In genomic region chr10:78590744-78591143, GRCm38 (mm10) we compare ENCODE assay signal across 8 mouse cellular contexts. TPM values are rescaled to one million over a fixed set of nuclear protein-coding genes. Genes with fewer than 3 reads are reported as not detected.
DNase-seq lines count a peak whose midpoint lies in the region; ATAC-seq lines count a peak whose summit lies in the region.

No protein-coding gene starts in this region.

- H3K27me3 ChIP-seq in heart, embryonic 14.5 days (ENCODE audit: control insufficient read depth, insufficient read depth, low read length): no peaks in the 10 kb centered on the region
- no peaks in the 10 kb centered on the region for H3K27me3 ChIP-seq in limb, embryonic 10.5 days (ENCODE audit: low read depth, poor library complexity, severe bottlenecking)
- no peaks in the 10 kb centered on the region; the same call in 1 of the 2 replicates for H3K27me3 ChIP-seq in midbrain, embryonic 13.5 days

- DNase-seq in 3134 (ENCODE audit: extremely low read depth, insufficient read length, low spot score): peak; percentile 50
- DNase-seq in limb, embryonic 10.5 days (ENCODE audit: low spot score): no peak
- no peak for DNase-seq in c-Kit-positive CD71-positive TER-119-positive erythroid progenitor cells, embryonic 14.5 days (ENCODE audit: low spot score)
- DNase-seq in cerebellum, adult 8-10 months: no peak

- peak overlapping the region; percentile 91 for H3K27ac ChIP-seq in brown adipose tissue, adult 24 weeks (replicated peaks; ENCODE audit: low read depth, low read length)
- H3K27ac ChIP-seq in heart, embryonic 14.5 days (replicated peaks in 1 of 2; ENCODE audit: control insufficient read depth in 1 of 2, insufficient read depth in 1 of 2, low read depth in 2 of 2, low read length in 2 of 2): peak overlapping the region; percentile 83 to 87
- peak overlapping the region; percentile 94 for H3K27ac ChIP-seq in limb, embryonic 10.5 days
- H3K27ac ChIP-seq in midbrain, embryonic 13.5 days: no peak overlapping the region

- WGBS in heart, embryonic 14.5 days: 9% methylated on average over 9 of the region's 9 CpGs
- WGBS in limb, embryonic 10.5 days: 57% methylated on average over 9 of the region's 9 CpGs
- 55% methylated on average over 9 of the region's 9 CpGs for WGBS in midbrain, embryonic 13.5 days

- peak overlapping the region; percentile 87 for H3K9ac ChIP-seq in heart, embryonic 14.5 days (ENCODE audit: low read length)
- 0 out of 2 replicates have a peak overlapping the region, but pooled peaks have one; percentile 60 for H3K9ac ChIP-seq in midbrain, embryonic 13.5 days (replicated peaks)

- H3K4me1 ChIP-seq in brown adipose tissue, adult 24 weeks (ENCODE audit: control insufficient read depth, insufficient read depth, insufficient read length, low read length): peaks cover 7% of the 10 kb centered on the region; the same call in 1 of the 2 replicates
- peaks cover 9 to 12% of the 10 kb centered on the region in 2 experiments; a peak in 2 of 4 replicates for H3K4me1 ChIP-seq in heart, embryonic 14.5 days (ENCODE audit: control insufficient read depth in 2 of 2, insufficient read depth in 2 of 2, low read length in 2 of 2)
- peaks cover 25% of the 10 kb centered on the region for H3K4me1 ChIP-seq in limb, embryonic 10.5 days
- H3K4me1 ChIP-seq in midbrain, embryonic 13.5 days (replicated peaks): peaks cover 16% of the 10 kb centered on the region

- peak overlapping the region; percentile 99 for H3K4me3 ChIP-seq in brown adipose tissue, adult 24 weeks (ENCODE audit: insufficient read depth, low read depth, low read length)
- peak overlapping the region; percentile 72 to 77 for H3K4me3 ChIP-seq in heart, embryonic 14.5 days (ENCODE audit: control insufficient read depth in 1 of 2, insufficient read depth in 1 of 2, low read depth in 1 of 2, low read length in 2 of 2)
- H3K4me3 ChIP-seq in limb, embryonic 10.5 days: peak overlapping the region; percentile 77
- H3K4me3 ChIP-seq in midbrain, embryonic 13.5 days (replicated peaks): peak overlapping the region; percentile 42

- H3K36me3 ChIP-seq in heart, embryonic 14.5 days (ENCODE audit: control insufficient read depth, insufficient read depth, low read length): peaks cover 42% of the 10 kb centered on the region
- peaks cover 43% of the 10 kb centered on the region for H3K36me3 ChIP-seq in limb, embryonic 10.5 days
- peaks cover 25% of the 10 kb centered on the region for H3K36me3 ChIP-seq in midbrain, embryonic 13.5 days

- no peak for ATAC-seq in heart, embryonic 14.5 days (ENCODE audit: insufficient number of reproducible peaks, insufficient read depth, low FRiP score, low read depth)
- no peak for ATAC-seq in midbrain, embryonic 13.5 days
- ATAC-seq in erythroid progenitor cell, adult 5-6 weeks (replicated peaks; ENCODE audit: low FRiP score, poor library complexity, severe bottlenecking): no peak

- H3K9me3 ChIP-seq in heart, embryonic 14.5 days (ENCODE audit: control insufficient read depth, low read length): no peaks in the 10 kb centered on the region
- no peaks in the 10 kb centered on the region for H3K9me3 ChIP-seq in limb, embryonic 10.5 days (replicated peaks)
- no peaks in the 10 kb centered on the region for H3K9me3 ChIP-seq in midbrain, embryonic 13.5 days

- peak overlapping the region; percentile 72 for H3K4me2 ChIP-seq in heart, embryonic 14.5 days (ENCODE audit: low read length)
- peak overlapping the region; percentile 65 for H3K4me2 ChIP-seq in midbrain, embryonic 13.5 days (replicated peaks)

RNA-seq across cellular contexts. Expression of gene Syde1, which starts 1.0 kb away (rescaled TPM):
- polyA plus RNA-seq in brown adipose tissue, adult 24 weeks (2012; ENCODE audit: insufficient read depth, insufficient read length, missing spikeins): 16.9 and 18.4 TPM in 2 replicates
- polyA plus RNA-seq in heart, embryonic 14.5 days (2014; fragmentation: Nextera tagmentation; extraction: Ambion mirVana): 13.7 and 15.6 TPM in 2 replicates
- 15.7 and 19.7 TPM in 2 replicates for polyA plus RNA-seq in limb, embryonic 10.5 days (2016; fragmentation: Nextera tagmentation; extraction: Ambion mirVana)
- polyA plus RNA-seq in midbrain, embryonic 13.5 days (2015; fragmentation: Nextera tagmentation; extraction: Ambion mirVana): 4.1 and 4.9 TPM in 2 replicates
- total RNA-seq in erythroid progenitor cell, adult 5-6 weeks (2015; ENCODE audit: low replicate concordance): not detected in 2 replicates
- 0.45 TPM in 1 of 2 replicates, not detected in the other for total RNA-seq in erythroid progenitor cell, adult 5-6 weeks (2017; ENCODE audit: low replicate concordance)

RNA-seq across cellular contexts. Expression of gene Ilvbl, which starts 16.6 kb away (rescaled TPM):
- 18.4 and 30.2 TPM in 2 replicates for polyA plus RNA-seq in brown adipose tissue, adult 24 weeks (2012; ENCODE audit: insufficient read depth, insufficient read length, missing spikeins)
- polyA plus RNA-seq in heart, embryonic 14.5 days (2014; fragmentation: Nextera tagmentation; extraction: Ambion mirVana): 51.7 and 52.6 TPM in 2 replicates
- 27.2 and 38.8 TPM in 2 replicates for polyA plus RNA-seq in limb, embryonic 10.5 days (2016; fragmentation: Nextera tagmentation; extraction: Ambion mirVana)
- polyA plus RNA-seq in midbrain, embryonic 13.5 days (2015; fragmentation: Nextera tagmentation; extraction: Ambion mirVana): 49.6 and 50.0 TPM in 2 replicates
- 7.2 and 17.2 TPM in 2 replicates for total RNA-seq in erythroid progenitor cell, adult 5-6 weeks (2015; ENCODE audit: low replicate concordance)
- 1.9 and 2.3 TPM in 2 replicates for total RNA-seq in erythroid progenitor cell, adult 5-6 weeks (2017; ENCODE audit: low replicate concordance)

RNA-seq across cellular contexts. Expression of gene Olfr1357, which starts 27.1 kb away (rescaled TPM):
- not detected in 2 replicates for polyA plus RNA-seq in brown adipose tissue, adult 24 weeks (2012; ENCODE audit: insufficient read depth, insufficient read length, missing spikeins)
- not detected in 2 replicates for polyA plus RNA-seq in heart, embryonic 14.5 days (2014; fragmentation: Nextera tagmentation; extraction: Ambion mirVana)
- not detected in 2 replicates for polyA plus RNA-seq in limb, embryonic 10.5 days (2016; fragmentation: Nextera tagmentation; extraction: Ambion mirVana)
- polyA plus RNA-seq in midbrain, embryonic 13.5 days (2015; fragmentation: Nextera tagmentation; extraction: Ambion mirVana): not detected in 2 replicates
- not detected in 2 replicates for total RNA-seq in erythroid progenitor cell, adult 5-6 weeks (2015; ENCODE audit: low replicate concordance)
- total RNA-seq in erythroid progenitor cell, adult 5-6 weeks (2017; ENCODE audit: low replicate concordance): not detected in 2 replicates

Comparison
In these comparisons a context has a peak if more than half of its experiments do, and no peak if none do; other contexts are left out.
1. H3K4me3 ChIP-seq: peak in every context shown above with its lines; median percentile 99 in brown adipose tissue, adult 24 weeks; 77 in limb, embryonic 10.5 days; 74 in heart, embryonic 14.5 days; 42 in midbrain, embryonic 13.5 days.